Mouse (Mus musculus) T-helper 2 cell (primary cell): ENCODE results near the gene Ms4a6d.
"Not testable (repeated sequence)": the region's sequence is repeated elsewhere in the genome, so short reads cannot be mapped to it uniquely, and the experiment has no call there.

Experiments used
- in situ Hi-C: fragments of 300-600 bp; cut with MboI, MseI; formaldehyde crosslinking; loops from one replicate; pipeline ENCODE4 v1.15.1; 2025; ENCODE audit warnings: high pct_unique_total_duplicates

Ms4a6d gene

DNA sequence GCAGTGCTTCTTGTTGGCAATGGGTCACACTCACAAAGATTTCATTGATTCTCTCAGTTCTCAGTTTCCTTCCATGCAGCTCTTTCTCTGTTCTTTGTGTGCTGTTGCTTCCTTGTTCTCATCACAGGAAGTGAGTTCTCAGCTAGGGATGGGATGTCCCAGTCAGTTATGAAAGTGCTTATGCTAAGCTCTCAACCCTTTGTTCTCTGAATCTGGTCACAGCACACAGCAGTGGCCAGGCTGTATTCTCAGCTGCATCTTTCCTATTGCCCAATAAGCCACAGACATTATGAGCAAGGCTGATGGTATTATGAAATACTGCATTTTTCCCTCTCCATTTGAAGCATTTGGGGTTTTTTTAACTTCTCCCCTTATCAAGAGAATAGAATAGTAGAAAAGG is 45.1 kb downstream of the Ms4a6d start:
- in situ Hi-C loops = not testable (repeated sequence)

DNA sequence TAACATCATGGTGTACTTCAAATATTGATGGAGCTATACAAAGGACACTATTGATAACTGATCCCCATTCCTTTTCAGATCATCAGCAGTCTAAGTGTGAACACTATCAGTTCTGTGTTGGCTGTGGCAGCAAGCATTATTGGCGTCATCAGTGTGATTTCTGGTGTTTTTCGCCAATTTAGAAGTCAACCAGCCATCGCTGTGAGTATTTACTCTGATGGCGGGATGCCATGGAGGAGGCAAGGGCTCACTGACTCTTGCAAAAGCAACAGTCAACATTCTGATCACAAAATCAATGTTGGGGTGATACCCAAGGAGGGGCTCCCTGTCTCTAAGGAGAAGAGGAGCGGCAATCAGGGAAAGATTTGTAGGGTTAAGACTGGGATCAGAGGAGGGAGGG is 49.9 kb downstream of the Ms4a6d start:
- in situ Hi-C loops = no loop called here

DNA sequence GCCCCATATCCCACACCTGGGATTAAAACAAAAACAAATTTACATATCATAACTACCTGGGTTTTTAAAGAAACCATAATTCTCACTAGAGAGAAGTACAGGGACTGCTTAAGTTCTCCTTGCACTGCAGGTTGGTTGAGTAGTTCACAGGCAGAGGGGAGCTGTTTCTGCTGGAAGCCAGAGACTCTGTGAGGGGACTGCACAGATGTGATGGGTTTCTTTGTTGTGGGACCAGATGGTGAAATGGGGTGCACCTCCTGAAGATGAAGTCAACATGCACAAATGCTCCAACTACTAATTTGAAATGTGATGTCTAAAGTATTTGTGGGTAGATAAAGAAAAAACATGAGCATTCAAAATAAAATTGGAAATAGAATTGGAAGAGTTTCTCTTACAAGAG is 56.7 kb downstream of the Ms4a6d start:
- in situ Hi-C loops = no loop called here

DNA sequence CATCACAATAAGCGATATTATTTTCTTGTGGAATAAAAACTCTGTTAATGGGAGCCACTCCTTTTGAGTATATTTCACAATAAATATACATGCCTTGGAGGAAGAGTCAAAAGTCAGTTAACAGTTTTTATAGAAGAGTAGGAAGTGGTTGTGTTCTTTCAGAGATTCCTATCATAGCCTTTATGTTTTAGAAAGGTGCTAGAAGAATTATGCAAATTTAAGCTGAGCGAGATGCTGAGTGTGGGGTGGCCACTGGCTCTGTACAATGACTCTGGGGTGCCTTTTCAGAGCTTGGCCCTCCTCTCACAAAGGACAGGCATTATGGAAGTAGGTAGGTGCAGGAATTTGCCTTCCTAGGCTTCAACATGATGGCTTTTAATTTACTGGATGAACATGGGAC is 60.3 kb downstream of the Ms4a6d start:
- in situ Hi-C loops = loop anchor here (5.0 kb wide), 1 partner anchor 38 kb away; no protein-coding TSS in a partner anchor

DNA sequence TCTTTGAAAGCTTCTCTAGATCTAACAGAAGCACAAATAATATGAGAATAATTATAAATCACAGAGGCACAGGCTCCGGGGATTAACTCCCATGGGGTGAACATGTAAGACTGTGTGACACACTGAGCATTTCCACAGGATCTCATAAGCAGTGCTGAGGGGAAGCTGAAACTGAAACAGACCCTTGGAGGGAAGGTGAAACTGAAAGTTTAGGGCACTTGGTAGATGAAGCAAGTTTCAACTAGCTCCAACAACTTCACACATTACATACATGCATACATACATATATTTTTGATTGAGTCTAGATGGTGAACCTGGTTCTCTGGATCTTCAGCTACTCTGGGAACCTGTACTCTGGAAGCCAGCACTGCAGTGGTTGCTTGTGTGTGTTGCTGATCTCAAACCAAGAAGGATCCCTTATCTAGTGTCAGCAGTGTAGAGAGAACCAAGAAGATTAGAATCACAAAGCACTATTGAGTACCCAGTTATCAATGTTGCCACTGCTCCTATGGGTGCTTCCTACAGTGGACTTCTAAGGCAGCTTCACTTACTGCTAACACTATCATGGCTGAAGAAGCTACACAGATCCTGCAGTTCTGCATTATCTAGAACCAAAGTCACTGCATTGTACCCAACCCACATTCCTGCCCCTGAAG is 64.4 kb downstream of the Ms4a6d start:
- in situ Hi-C loops = loop anchor here (5.0 kb wide), 1 partner anchor 42 kb away; no protein-coding TSS in a partner anchor

DNA sequence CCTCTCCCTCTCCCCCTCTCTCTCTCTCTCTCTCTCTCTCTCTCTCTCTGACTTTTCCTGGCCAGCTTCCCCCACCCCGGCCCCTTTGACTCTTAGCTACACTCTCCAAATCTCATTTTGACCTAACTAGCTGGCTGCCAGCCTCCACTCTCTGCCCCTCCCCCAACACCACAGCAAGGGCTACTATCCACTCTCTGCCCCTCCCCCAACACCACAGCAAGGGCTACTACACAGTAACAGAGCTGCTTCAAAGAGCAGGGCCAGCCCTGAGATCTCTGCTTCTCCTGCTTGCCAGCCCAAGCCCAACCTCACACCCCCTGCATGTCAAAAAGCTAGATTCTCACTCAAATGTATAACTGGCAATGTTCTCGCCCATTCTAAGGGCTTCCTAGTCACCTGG is 67.3 kb downstream of the Ms4a6d start:
- in situ Hi-C loops = loop anchor here (10.0 kb wide), 1 partner anchor 183 kb away; no protein-coding TSS in a partner anchor
